Mouse (Mus musculus) kidney, adult 2 months (tissue): ENCODE results near the gene Tpcn1.

Source experiments
- CTCF ChIP-seq: fragments of 200-500 bp; conservative IDR thresholded peaks from 2 replicates; pipeline ENCODE4 v1.5.1; 2011; ENCODE audit warnings: low read depth, mild to moderate bottlenecking, control low read depth, low read length, moderate library complexity, mixed read lengths; ENCODE audit not compliant: insufficient read depth, insufficient read length
- POLR2A ChIP-seq: fragments of 200-500 bp; IDR thresholded peaks from one replicate; pipeline ENCODE4 v1.6.1; 2011; ENCODE audit warnings: low read depth, low read length, control low read depth

DNA sequence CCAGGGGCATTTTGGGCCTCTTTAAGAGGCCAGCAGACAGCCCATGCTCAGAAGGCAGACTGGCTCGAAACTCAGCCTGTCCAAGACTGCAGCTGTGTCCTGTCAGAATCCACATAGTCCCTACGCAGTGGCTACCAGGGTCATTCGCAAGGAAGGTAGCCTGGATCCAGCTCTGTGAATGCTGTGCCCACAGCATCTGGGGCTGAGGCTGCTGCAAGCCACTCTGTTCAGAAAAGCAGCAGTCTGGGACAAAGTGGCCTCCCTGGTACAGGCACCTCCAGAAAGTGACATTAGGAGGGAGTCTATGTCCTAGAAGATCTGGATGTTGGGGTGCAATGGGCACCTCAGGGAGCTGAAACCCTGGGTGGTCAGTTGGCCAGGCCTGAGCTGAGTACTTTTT lies 18.7 kb downstream of the Tpcn1 start:
- TF ChIP-seq POLR2A, result no peak
- no peak for TF ChIP-seq CTCF
